Mouse (Mus musculus) bone marrow macrophage, adult 2 months (primary cell): ENCODE data around the gene Zbed4. TPM values are rescaled to one million over a fixed set of nuclear protein-coding genes. Genes with fewer than 3 reads are reported as not detected.
"Not testable (repeated sequence)": the region's sequence is repeated elsewhere in the genome, so short reads cannot be mapped to it uniquely, and the experiment has no call there.

Experiments
- H3K27ac ChIP-seq: 2 replicates; pipeline ENCODE4 v1.5.1; 2012; ENCODE audit warnings: low read depth, low read length; ENCODE audit not compliant: insufficient read depth
- H3K4me1 ChIP-seq: 2 replicates; pipeline ENCODE4 v1.6.1; 2012; ENCODE audit warnings: low read length; ENCODE audit not compliant: control insufficient read depth, insufficient read depth
- H3K4me3 ChIP-seq: 2 replicates; pipeline ENCODE4 v1.5.1; 2012; ENCODE audit warnings: mild to moderate bottlenecking, low read length, moderate library complexity; ENCODE audit not compliant: insufficient read depth
- CTCF ChIP-seq: IDR thresholded peaks from 2 replicates; pipeline ENCODE4 v1.5.1; 2012; ENCODE audit warnings: low read depth, mild to moderate bottlenecking, low read length, moderate library complexity
- POLR2A ChIP-seq: IDR thresholded peaks from 2 replicates; pipeline ENCODE4 v1.6.1; 2012; ENCODE audit warnings: mild to moderate bottlenecking, low read depth, low read length, borderline replicate concordance
- polyA plus RNA-seq: library from polyadenylated mRNA; stranded (reverse); fragments of >200 nt; gene quantifications from 2 replicates; pipeline ENCODE4 v1.2.4, GENCODE M21; 2012; ENCODE audit not compliant: missing spikeins, insufficient read depth, insufficient read length

Zbed4 gene
- polyA plus RNA-seq, 1 experiment: 18.1 TPM

GRCm38 (mm10) chr15:88736166-88736565, 15.3 kb upstream of the Zbed4 start:
- no peak overlapping the region for H3K27ac ChIP-seq
- no peak overlapping the region for H3K4me3 ChIP-seq
- H3K4me1 ChIP-seq: peaks cover 13% of the 10 kb centered on the region
- TF ChIP-seq CTCF (no peak), POLR2A (no peak)

DNA sequence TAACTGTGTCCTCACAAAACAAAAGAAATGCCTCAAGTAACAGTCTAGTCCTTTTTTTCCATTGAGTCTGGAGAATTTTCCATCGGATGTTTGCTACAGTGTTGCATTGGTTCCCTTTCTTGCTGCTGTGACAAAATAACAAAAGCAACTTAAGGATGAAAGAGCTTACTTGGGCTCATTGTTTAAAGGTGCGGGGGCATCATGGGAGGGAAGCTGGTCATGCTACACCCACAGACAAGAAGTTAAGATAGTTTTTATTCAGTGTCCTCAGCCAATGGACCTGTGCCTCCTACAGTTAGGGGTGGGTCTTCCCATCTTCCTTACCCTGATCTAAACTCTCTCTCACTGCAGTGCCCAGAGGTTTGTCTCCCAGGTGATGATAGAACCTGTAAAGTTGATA, 13.0 kb upstream of the Zbed4 start:
- Histone ChIP-seq H3K4me3 (no peak overlapping the region), H3K27ac (no peak overlapping the region), H3K4me1 (peaks cover 7% of the 10 kb centered on the region)
- TF ChIP-seq CTCF (no peak), POLR2A (no peak)

GRCm38 (mm10) chr15:88741366-88741765, 10.1 kb upstream of the Zbed4 start:
- peaks cover 26% of the 10 kb centered on the region for H3K4me1 ChIP-seq
- TF ChIP-seq CTCF (no peak), POLR2A (no peak)
- no peak overlapping the region for H3K4me3 ChIP-seq
- no peak overlapping the region for H3K27ac ChIP-seq

DNA sequence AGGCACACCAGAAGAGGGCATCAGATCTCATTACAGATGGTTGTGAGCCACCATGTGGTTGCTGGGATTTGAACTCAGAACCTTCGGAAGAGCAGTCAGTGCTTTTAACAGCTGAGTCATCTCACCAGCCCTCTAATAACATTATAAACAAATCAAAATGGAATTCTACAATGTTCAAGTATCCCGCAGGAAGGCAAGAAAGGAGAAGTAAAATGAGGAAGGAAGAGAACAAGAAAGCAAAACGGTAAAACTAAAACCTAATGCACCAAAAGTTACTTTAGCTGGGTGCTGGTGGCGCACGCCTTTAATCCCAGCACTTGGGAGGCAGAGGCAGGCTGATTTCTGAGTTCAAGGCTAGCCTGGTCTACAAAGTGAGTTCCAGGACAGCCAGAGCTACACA, 8.1 kb upstream of the Zbed4 start:
- Histone ChIP-seq H3K4me1 (peaks cover 28% of the 10 kb centered on the region), H3K27ac (peak overlapping the region; percentile 95)
- H3K4me3 ChIP-seq: not testable (repeated sequence)

DNA sequence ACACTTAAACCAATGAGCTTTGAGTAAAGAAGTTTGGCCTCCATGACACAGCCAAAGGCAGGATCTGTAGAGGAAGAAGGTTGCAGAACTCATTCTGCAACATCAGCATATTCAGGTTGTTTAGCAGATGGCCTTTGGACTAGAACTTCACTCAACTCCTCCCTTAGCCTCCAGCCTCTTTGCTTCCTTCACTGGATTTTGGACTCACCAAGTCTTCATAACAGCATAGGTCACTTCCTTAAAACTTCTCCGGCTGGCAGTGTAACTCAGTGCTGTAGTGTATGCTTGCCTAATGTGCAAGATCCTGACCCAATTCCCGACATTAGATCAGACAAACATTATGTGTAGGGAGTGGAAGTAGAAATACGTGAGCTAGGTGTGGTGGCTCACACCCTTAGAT, 6.1 kb upstream of the Zbed4 start:
- Histone ChIP-seq H3K27ac (peak overlapping the region; percentile 95), H3K4me1 (peaks cover 36% of the 10 kb centered on the region), H3K4me3 (no peak overlapping the region)
- no peak for TF ChIP-seq CTCF
- no peak for TF ChIP-seq POLR2A

DNA sequence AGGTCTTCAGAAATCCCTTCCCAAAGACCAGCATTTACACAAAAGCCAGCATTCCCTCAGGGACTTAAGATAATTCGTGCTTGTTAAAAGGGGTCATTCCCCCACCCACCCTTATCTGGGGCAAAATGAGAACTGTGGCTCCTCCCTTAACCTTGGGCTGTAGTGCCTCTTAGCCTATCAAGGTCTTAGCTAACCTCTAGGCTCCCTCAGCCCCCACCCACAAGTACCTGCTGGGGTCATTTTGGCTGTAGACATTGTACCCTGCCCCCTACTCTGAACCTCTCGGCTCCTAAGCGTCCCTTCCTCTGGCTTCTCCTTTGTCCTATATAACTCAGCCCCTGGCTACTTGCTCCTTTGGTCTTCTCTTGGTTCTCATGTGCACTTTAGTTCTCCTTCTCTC, 5.5 kb upstream of the Zbed4 start:
- H3K27ac ChIP-seq: peak overlapping the region; percentile 95
- H3K4me1 ChIP-seq: peaks cover 40% of the 10 kb centered on the region
- H3K4me3 ChIP-seq: no peak overlapping the region
- no peak for TF ChIP-seq POLR2A
- no peak for TF ChIP-seq CTCF

DNA sequence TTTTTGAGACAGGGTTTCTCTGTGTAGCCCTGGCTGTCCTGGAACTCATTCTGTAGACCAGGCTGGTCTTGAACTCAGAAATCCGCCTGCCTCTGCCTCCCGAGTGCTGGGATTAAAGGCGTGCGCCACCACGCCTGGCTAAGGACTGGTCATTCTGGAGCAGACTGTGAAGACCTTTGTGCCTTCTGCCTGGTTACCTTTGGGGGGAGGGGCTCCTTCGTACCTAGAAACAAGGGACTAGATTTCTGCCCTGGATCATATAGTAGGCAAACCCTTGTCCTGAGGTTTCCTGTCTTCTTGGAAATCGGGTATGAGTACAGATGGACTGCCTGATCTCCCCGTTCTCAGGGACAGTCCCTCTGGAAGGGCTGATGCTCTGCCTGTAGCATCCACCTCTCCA, 1.8 kb upstream of the Zbed4 start:
- H3K4me3 ChIP-seq, H3K27ac ChIP-seq: not testable (repeated sequence)
- H3K4me1 ChIP-seq: peaks cover 38% of the 10 kb centered on the region

GRCm38 (mm10) chr15:88750032-88750431, 1.4 kb upstream of the Zbed4 start:
- Histone ChIP-seq H3K4me3 (peak overlapping the region; percentile 69; the same call in 1 of the 2 replicates), H3K4me1 (peaks cover 33% of the 10 kb centered on the region), H3K27ac (no peak overlapping the region)
- TF ChIP-seq POLR2A (no peak), CTCF (no peak)

DNA sequence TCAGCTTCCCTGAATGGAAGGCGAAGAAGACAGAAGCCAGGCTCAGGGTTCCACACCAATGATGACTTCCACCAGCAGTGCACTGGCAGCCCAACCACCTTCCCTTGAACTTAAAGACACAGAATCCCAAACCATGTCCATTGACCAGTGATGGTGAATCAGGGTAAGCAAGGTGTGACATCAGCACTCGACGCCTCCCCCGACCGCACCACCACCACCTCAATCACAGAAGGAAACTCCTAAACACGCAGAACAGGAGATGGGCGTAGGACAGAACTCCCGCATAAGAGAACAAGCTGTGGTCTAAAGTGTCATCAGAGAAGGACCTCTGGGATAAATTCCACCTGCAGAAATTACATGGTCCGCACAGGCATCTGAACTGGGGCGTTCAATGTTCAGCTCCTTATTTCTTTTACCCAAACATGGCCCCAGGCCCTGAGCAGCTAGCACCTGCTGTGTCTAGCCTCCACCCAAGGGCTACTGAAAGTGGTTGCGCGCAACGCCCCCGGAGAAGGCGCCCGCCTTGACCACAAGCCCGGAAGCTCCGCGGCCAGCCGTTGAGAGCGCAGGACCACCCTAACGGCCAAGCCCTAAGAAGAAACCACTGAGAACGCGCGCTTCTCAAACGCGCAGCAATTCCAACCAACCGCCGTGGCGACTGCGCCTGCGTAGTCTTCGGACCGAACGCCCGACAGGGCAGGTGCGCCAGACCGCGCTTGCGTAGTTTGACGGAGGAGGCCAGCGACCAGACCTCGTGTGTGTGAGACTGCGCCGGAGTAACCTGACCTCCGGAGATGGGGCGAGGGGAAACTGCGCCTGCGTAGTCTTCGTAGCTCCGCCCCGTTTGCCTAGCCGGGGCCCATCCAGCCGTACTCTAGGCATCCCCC, 540 bp upstream of the Zbed4 start:
- H3K4me1 ChIP-seq: peaks cover 26% of the 10 kb centered on the region
- peak overlapping the region; percentile 79 for H3K27ac ChIP-seq
- TF ChIP-seq CTCF (no peak), POLR2A (no peak)
- peak overlapping the region; percentile 69 for H3K4me3 ChIP-seq

DNA sequence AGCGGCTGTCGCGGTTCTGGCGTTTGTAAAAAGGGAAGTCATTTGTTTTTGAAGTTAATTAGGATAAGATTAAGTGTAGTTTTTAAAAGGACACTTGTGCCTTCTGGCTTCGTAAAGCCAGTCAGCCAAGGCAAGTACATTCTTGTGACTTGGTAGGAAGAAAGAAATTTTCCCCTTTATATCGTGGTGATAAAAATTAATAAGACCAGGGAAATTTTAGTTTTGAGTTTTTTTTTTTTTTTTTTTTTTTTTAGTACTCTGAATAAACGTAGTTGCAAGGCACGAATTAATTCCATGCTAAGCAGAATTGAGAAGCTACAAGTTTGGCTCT, 908 bp downstream of the Zbed4 start:
- Histone ChIP-seq H3K27ac (peak overlapping the region; percentile 83), H3K4me1 (peaks cover 20% of the 10 kb centered on the region), H3K4me3 (peak overlapping the region; percentile 96)
- no peak for TF ChIP-seq CTCF
- TF ChIP-seq POLR2A: no peak

- peaks cover 19% of the 10 kb centered on the region for H3K4me1 ChIP-seq
- H3K27ac ChIP-seq: no peak overlapping the region
Measured at GRCm38 (mm10) chr15:88754896-88755295, 3.4 kb downstream of the Zbed4 start.

More at GRCm38 (mm10) chr15:88754896-88755295, 3.4 kb downstream of the Zbed4 start:
- no peak overlapping the region for H3K4me3 ChIP-seq
- TF ChIP-seq CTCF: no peak
- TF ChIP-seq POLR2A: no peak
